Mouse (Mus musculus) CH12.LX (cell line): Measurements from ENCODE around the gene Serpinb1a. TPM values are rescaled to one million over a fixed set of nuclear protein-coding genes. Genes with fewer than 3 reads are reported as not detected.

Experiments used
- DNase-seq: peaks from one replicate; pipeline ENCODE4 v3.0.0-alpha.2; 2013; ENCODE audit errors: extremely low read depth
- H3K27ac ChIP-seq: 2 replicates; pipeline ENCODE4 v1.5.1; 2012; ENCODE audit warnings: low read depth, mild to moderate bottlenecking, control low read depth, moderate library complexity; ENCODE audit not compliant: insufficient read depth
- H3K27me3 ChIP-seq: replicated peaks from 2 replicates; pipeline ENCODE3; 2012; ENCODE audit warnings: inconsistent platforms
- H3K36me3 ChIP-seq, 2 experiments: replicated peaks in 1 of 2; 2 replicates each; pipeline versions ENCODE3 to v1.6.1; 2012; ENCODE audit warnings: inconsistent platforms in 1 of 2, low read length in 1 of 2, mild to moderate bottlenecking in 1 of 2, mixed read lengths in 1 of 2, moderate library complexity in 1 of 2; ENCODE audit not compliant: control insufficient read depth in 1 of 2, insufficient read depth in 1 of 2
- H3K4me1 ChIP-seq, 2 experiments: 2 replicates each; pipeline ENCODE4 v1.6.1; 2012; ENCODE audit warnings: inconsistent platforms in 1 of 2, moderate library complexity in 1 of 2; ENCODE audit not compliant: insufficient read depth in 2 of 2, control insufficient read depth in 1 of 2
- H3K4me2 ChIP-seq: 2 replicates; pipeline ENCODE4 v1.6.1; 2012; ENCODE audit warnings: low read depth, mild to moderate bottlenecking, control low read depth; ENCODE audit not compliant: poor library complexity, insufficient read depth, severe bottlenecking
- H3K4me3 ChIP-seq, 3 experiments: fragments of 150-350 bp in 1 of 3; sonication (generic) in 1 of 3; replicated peaks in 1 of 3; 2 replicates each; pipeline versions ENCODE3 to v1.5.1; 2011 to 2012; ENCODE audit warnings: low read depth in 2 of 3, low read length in 2 of 3, mild to moderate bottlenecking in 2 of 3, moderate library complexity in 2 of 3, control low read depth in 1 of 3, improper control_type of control experiment in 1 of 3, inconsistent platforms in 1 of 3, mixed read lengths in 1 of 3; ENCODE audit not compliant: poor library complexity in 1 of 3
- H3K79me2 ChIP-seq: replicated peaks from 2 replicates; pipeline ENCODE4 v1.6.1; 2012; ENCODE audit warnings: mild to moderate bottlenecking, moderate library complexity; ENCODE audit not compliant: control insufficient read depth, poor library complexity, insufficient read depth, severe bottlenecking; ENCODE audit errors: extremely low read depth
- H3K9ac ChIP-seq: 2 replicates; pipeline ENCODE4 v1.6.1; 2012; ENCODE audit warnings: low read depth, mild to moderate bottlenecking, control low read depth, moderate library complexity; ENCODE audit not compliant: insufficient read depth
- H3K9me3 ChIP-seq: replicated peaks from 2 replicates; pipeline ENCODE3; 2012; ENCODE audit warnings: low read length, inconsistent platforms, mixed read lengths
- BHLHE40 ChIP-seq: IDR thresholded peaks from 2 replicates; pipeline ENCODE4 v1.6.1; 2011; ENCODE audit warnings: mild to moderate bottlenecking, low read depth, low read length, improper control_type of control experiment
- CHD1 ChIP-seq: IDR thresholded peaks from 2 replicates; pipeline ENCODE4 v1.6.1; 2012; ENCODE audit warnings: low read depth, low read length, improper control_type of control experiment, inconsistent platforms
- CHD2 ChIP-seq: IDR thresholded peaks from 2 replicates; pipeline ENCODE4 v1.6.1; 2011; ENCODE audit warnings: low read length, improper control_type of control experiment
- CTCF ChIP-seq, 2 experiments: IDR thresholded peaks in 1 of 2; conservative IDR thresholded peaks in 1 of 2; 2 replicates each; pipeline ENCODE4 v1.5.1; 2011 to 2012; ENCODE audit warnings: low read depth in 2 of 2, low read length in 2 of 2, improper control_type of control experiment in 1 of 2, inconsistent platforms in 1 of 2, mild to moderate bottlenecking in 1 of 2, moderate library complexity in 1 of 2
- EP300 ChIP-seq: IDR thresholded peaks from 2 replicates; pipeline ENCODE4 v1.6.1; 2011; ENCODE audit warnings: low read length, improper control_type of control experiment
- HCFC1 ChIP-seq: IDR thresholded peaks from 2 replicates; pipeline ENCODE4 v1.6.1; 2012; ENCODE audit warnings: low read depth, mild to moderate bottlenecking, inconsistent platforms, low read length, improper control_type of control experiment
- JUN ChIP-seq: IDR thresholded peaks from 2 replicates; pipeline ENCODE4 v1.6.1; 2011; ENCODE audit warnings: low read depth, mild to moderate bottlenecking, low read length, improper control_type of control experiment, moderate library complexity; ENCODE audit not compliant: insufficient read depth
- JUND ChIP-seq: conservative IDR thresholded peaks from 2 replicates; pipeline ENCODE4 v1.6.1; 2011; ENCODE audit warnings: low read depth, low read length, improper control_type of control experiment
- MAFK ChIP-seq: IDR thresholded peaks from 2 replicates; pipeline ENCODE4 v1.6.1; 2011; ENCODE audit warnings: low read length, improper control_type of control experiment; ENCODE audit not compliant: insufficient replicate concordance
- MAX ChIP-seq: IDR thresholded peaks from 2 replicates; pipeline ENCODE4 v1.6.1; 2011; ENCODE audit warnings: low read length, improper control_type of control experiment
- MAZ ChIP-seq: IDR thresholded peaks from 2 replicates; pipeline ENCODE4 v1.6.1; 2012; ENCODE audit warnings: low read depth, mild to moderate bottlenecking, inconsistent platforms, low read length, improper control_type of control experiment, moderate library complexity
- MEF2A ChIP-seq: IDR thresholded peaks from 2 replicates; pipeline ENCODE4 v1.6.1; 2014; ENCODE audit warnings: low read depth, mild to moderate bottlenecking, inconsistent platforms, low read length, improper control_type of control experiment, borderline replicate concordance
- MYC ChIP-seq: IDR thresholded peaks from 2 replicates; pipeline ENCODE4 v1.6.1; 2011; ENCODE audit warnings: low read depth, mild to moderate bottlenecking, improper control_type of control experiment, low read length
- POLR2A ChIP-seq: IDR thresholded peaks from 2 replicates; pipeline ENCODE4 v1.6.1; 2011; ENCODE audit warnings: low read depth, mild to moderate bottlenecking, improper control_type of control experiment, low read length
- RAD21 ChIP-seq: IDR thresholded peaks from 2 replicates; pipeline ENCODE4 v1.6.1; 2011; ENCODE audit warnings: low read depth, mild to moderate bottlenecking, low read length, improper control_type of control experiment, moderate library complexity
- SIN3A ChIP-seq: IDR thresholded peaks from 2 replicates; pipeline ENCODE4 v1.6.1; 2012; ENCODE audit warnings: low read length, improper control_type of control experiment, inconsistent platforms
- TCF12 ChIP-seq: IDR thresholded peaks from 2 replicates; pipeline ENCODE4 v1.6.1; 2014; ENCODE audit warnings: low read depth, mild to moderate bottlenecking, inconsistent platforms, low read length, improper control_type of control experiment
- USF1 ChIP-seq: IDR thresholded peaks from 2 replicates; pipeline ENCODE4 v1.6.1; 2014; ENCODE audit warnings: low read depth, mild to moderate bottlenecking, inconsistent platforms, low read length, improper control_type of control experiment
- ZC3H11A ChIP-seq: IDR thresholded peaks from 2 replicates; pipeline ENCODE4 v1.6.1; 2012; ENCODE audit warnings: low read depth, mild to moderate bottlenecking, inconsistent platforms, low read length, improper control_type of control experiment
- ZKSCAN1 ChIP-seq: IDR thresholded peaks from 2 replicates; pipeline ENCODE4 v1.6.1; 2012; ENCODE audit warnings: low read depth, inconsistent platforms, low read length, improper control_type of control experiment, borderline replicate concordance
- ZMIZ1 ChIP-seq: IDR thresholded peaks from 2 replicates; pipeline ENCODE4 v1.6.1; 2012; ENCODE audit warnings: low read depth, mild to moderate bottlenecking, inconsistent platforms, low read length, improper control_type of control experiment
- dilution Hi-C: fragments of 300-500 bp; cut with MboI; formaldehyde crosslinking; loops from 2 replicates; pipeline ENCODE4 v1.14.3; 2020; ENCODE audit warnings: low sequenced_read_pairs; ENCODE audit not compliant: extremely low pct_unique_long_range_greater_than_20kb, extremely low pct_ligation_motif_present
- in situ Hi-C: fragments of 300-500 bp; cut with MboI; formaldehyde crosslinking; loops from 3 replicates; pipeline ENCODE4 v1.14.3; 2019; ENCODE audit warnings: low sequenced_read_pairs, low pct_ligation_motif_present, low pct_unique_long_range_greater_than_20kb, mixed read lengths
- polyA plus RNA-seq: library from polyadenylated mRNA; unstranded; fragments of >175 nt; gene quantifications from 2 replicates; pipeline ENCODE4 v1.2.1, GENCODE M21; 2012; ENCODE audit warnings: low read depth; ENCODE audit not compliant: insufficient read length
- total RNA-seq, 2 experiments: library from RNA; depleted of rRNA; stranded (reverse); fragments of 300-350 nt in 1 of 2; fragments of >200 nt in 1 of 2; gene quantifications; 2 replicates each; pipeline ENCODE4 v1.2.3; 2012 to 2014

Serpinb1a gene
- total and polyA plus RNA-seq, 3 experiments = 2.5 to 23.0 (median 9.3) TPM

GRCm38 (mm10) chr13:32884755-32885154 lies 33.8 kb upstream of the Serpinb1a start:
- no peaks in the 10 kb centered on the region for H3K4me1 ChIP-seq
- no peak for TF ChIP-seq CHD1
- no peak for TF ChIP-seq MAFK
- TF ChIP-seq CTCF (conservative IDR thresholded peaks at IDR 0.05 in 1 of 2, IDR thresholded peaks at IDR 0.05 in 1 of 2; ENCODE audit: low read depth in 2 of 2, low read length in 2 of 2) = no peak
- TF ChIP-seq CHD2 = no peak
- TF ChIP-seq JUND = no peak
- TF ChIP-seq USF1 = no peak
- no peak for TF ChIP-seq JUN
- no peak for TF ChIP-seq POLR2A
- TF ChIP-seq EP300 = no peak
- TF ChIP-seq ZKSCAN1 = no peak
- TF ChIP-seq HCFC1 = no peak
- no peak for TF ChIP-seq TCF12
- no peak for TF ChIP-seq BHLHE40
- no peak for TF ChIP-seq MEF2A
- no peak for TF ChIP-seq SIN3A
- H3K9me3 ChIP-seq = no peaks in the 10 kb centered on the region
- H3K27ac ChIP-seq = no peak overlapping the region
- dilution Hi-C loops (no loop called here), in situ Hi-C loops (no loop called here)
- no peak overlapping the region for H3K4me3 ChIP-seq
- no peaks in the 10 kb centered on the region for H3K27me3 ChIP-seq
- H3K9ac ChIP-seq = no peak overlapping the region
- no peak for DNase-seq
- H3K79me2 ChIP-seq = no peaks in the 10 kb centered on the region
- H3K4me2 ChIP-seq = no peak overlapping the region
- H3K36me3 ChIP-seq = no peaks in the 10 kb centered on the region

- H3K79me2 ChIP-seq = no peaks in the 10 kb centered on the region
Measured at GRCm38 (mm10) chr13:32873862-32874261, 22.9 kb upstream of the Serpinb1a start.

More at GRCm38 (mm10) chr13:32873862-32874261, 22.9 kb upstream of the Serpinb1a start:
- no peak overlapping the region for H3K4me2 ChIP-seq
- TF ChIP-seq MAZ (no peak), MYC (no peak), ZC3H11A (no peak), EP300 (no peak), MAX (no peak), CTCF (conservative IDR thresholded peaks at IDR 0.05 in 1 of 2, IDR thresholded peaks at IDR 0.05 in 1 of 2; ENCODE audit: low read depth in 2 of 2, low read length in 2 of 2) (no peak), RAD21 (no peak), ZMIZ1 (no peak), MAFK (no peak)
- H3K4me3 ChIP-seq = no peak overlapping the region
- no peak overlapping the region for H3K27ac ChIP-seq
- H3K36me3 ChIP-seq = no peaks in the 10 kb centered on the region
- no peak overlapping the region for H3K9ac ChIP-seq
- no peaks in the 10 kb centered on the region for H3K27me3 ChIP-seq
- no peak for DNase-seq
- dilution Hi-C loops (no loop called here), in situ Hi-C loops (loop anchor here (25.0 kb wide), 1 partner anchor 1038 kb away; the partner anchor contains the start of gene Serpinb6c)
- peaks cover 4% of the 10 kb centered on the region for H3K9me3 ChIP-seq
- peaks cover 0 to 10% of the 10 kb centered on the region in 2 experiments; a peak in 2 of 4 replicates for H3K4me1 ChIP-seq
